Mouse (Mus musculus) forebrain, embryonic 10.5 days (tissue): ENCODE data around the gene Prkn. TPM values are rescaled to one million over a fixed set of nuclear protein-coding genes. Genes with fewer than 3 reads are reported as not detected.

Experiments
- DNase-seq: peaks from one replicate; pipeline ENCODE4 v3.0.0-alpha.2; 2017; ENCODE audit warnings: low spot score; ENCODE audit errors: extremely low spot score
- H3K27ac ChIP-seq: fragments of 300-500 bp; sonication (generic); 2 replicates; pipeline ENCODE4 v1.5.1; 2016; ENCODE audit warnings: mild to moderate bottlenecking
- H3K27me3 ChIP-seq: fragments of 300-500 bp; sonication (generic); 2 replicates; pipeline ENCODE4 v1.6.1; 2016; ENCODE audit warnings: mild to moderate bottlenecking; ENCODE audit not compliant: poor library complexity, severe bottlenecking
- H3K36me3 ChIP-seq: fragments of 300-500 bp; sonication (generic); replicated peaks from 2 replicates; pipeline ENCODE4 v1.6.1; 2016; ENCODE audit warnings: mild to moderate bottlenecking, moderate library complexity
- H3K4me1 ChIP-seq: fragments of 300-500 bp; sonication (generic); 2 replicates; pipeline ENCODE4 v1.6.1; 2016
- H3K4me3 ChIP-seq: fragments of 300-500 bp; sonication (generic); 2 replicates; pipeline ENCODE4 v1.5.1; 2016; ENCODE audit warnings: mild to moderate bottlenecking, moderate library complexity
- H3K9me3 ChIP-seq: fragments of 300-500 bp; sonication (generic); 2 replicates; pipeline ENCODE4 v1.6.1; 2016; ENCODE audit warnings: mild to moderate bottlenecking, moderate library complexity
- WGBS: fragments of 180-500 bp; shearing (Covaris S2); methylation state at CpG from one replicate; pipeline ENCODE4 v1.1.7; 2016; 5-methylcytosine and 5-hydroxymethylcytosine counted together
- polyA plus RNA-seq: library from polyadenylated mRNA; unstranded; fragments of >200 nt; fragmentation: Nextera tagmentation; extraction: Ambion mirVana; gene quantifications from 2 replicates; pipeline ENCODE4 v1.2.1, GENCODE M21; 2016

Prkn gene
- polyA plus RNA-seq, 1 experiment from 2014 or later: 0.81 TPM

GRCm38 (mm10) chr17:12094827-12095590 is 1254.8 kb downstream of the Prkn start:
- 90% methylated on average over 9 of the region's 9 CpGs for WGBS
- H3K27me3 ChIP-seq: no peaks in the 10 kb centered on the region
- no peak for DNase-seq
- H3K4me3 ChIP-seq: no peak overlapping the region
- no peaks in the 10 kb centered on the region for H3K36me3 ChIP-seq
- peaks cover 4% of the 10 kb centered on the region; the same call in 1 of the 2 replicates for H3K4me1 ChIP-seq
- H3K9me3 ChIP-seq: peaks cover 4% of the 10 kb centered on the region; the same call in 1 of the 2 replicates
- no peak overlapping the region for H3K27ac ChIP-seq

- Histone ChIP-seq H3K27ac (no peak overlapping the region), H3K27me3 (no peaks in the 10 kb centered on the region), H3K4me3 (no peak overlapping the region), H3K4me1 (no peaks in the 10 kb centered on the region), H3K36me3 (no peaks in the 10 kb centered on the region), H3K9me3 (peaks cover 9% of the 10 kb centered on the region; the same call in 1 of the 2 replicates)
- DNase-seq: no peak
Observed at GRCm38 (mm10) chr17:12099415-12099814, 1259.2 kb downstream of the Prkn start.

- H3K4me1 ChIP-seq: no peaks in the 10 kb centered on the region
- no peaks in the 10 kb centered on the region for H3K36me3 ChIP-seq
- H3K9me3 ChIP-seq: peaks cover 9% of the 10 kb centered on the region; the same call in 1 of the 2 replicates
- DNase-seq: no peak
- WGBS: 96% methylated on average over 10 of the region's 10 CpGs
- H3K4me3 ChIP-seq: no peak overlapping the region
- H3K27me3 ChIP-seq: no peaks in the 10 kb centered on the region
- H3K27ac ChIP-seq: no peak overlapping the region
Observed at GRCm38 (mm10) chr17:12102326-12102725, 1262.1 kb downstream of the Prkn start.

GRCm38 (mm10) chr17:12103781-12104180 is 1263.6 kb downstream of the Prkn start:
- WGBS: 84% methylated on average over 6 of the region's 6 CpGs
- H3K9me3 ChIP-seq: peaks cover 9% of the 10 kb centered on the region; the same call in 1 of the 2 replicates
- no peak for DNase-seq

GRCm38 (mm10) chr17:12104245-12104644 is 1264.1 kb downstream of the Prkn start:
- no peak for DNase-seq
- Histone ChIP-seq H3K4me1 (no peaks in the 10 kb centered on the region), H3K27ac (no peak overlapping the region), H3K27me3 (no peaks in the 10 kb centered on the region), H3K36me3 (no peaks in the 10 kb centered on the region), H3K4me3 (no peak overlapping the region), H3K9me3 (peaks cover 9% of the 10 kb centered on the region; the same call in 1 of the 2 replicates)
- WGBS: 88% methylated on average over 7 of the region's 7 CpGs

More at GRCm38 (mm10) chr17:12103781-12104180, 1263.6 kb downstream of the Prkn start:
- no peak overlapping the region for H3K27ac ChIP-seq
- H3K4me1 ChIP-seq: no peaks in the 10 kb centered on the region
- no peaks in the 10 kb centered on the region for H3K27me3 ChIP-seq
- no peaks in the 10 kb centered on the region for H3K36me3 ChIP-seq
- no peak overlapping the region for H3K4me3 ChIP-seq

- no peak for DNase-seq
- Histone ChIP-seq H3K27me3 (no peaks in the 10 kb centered on the region), H3K27ac (no peak overlapping the region), H3K9me3 (peaks cover 8% of the 10 kb centered on the region; the same call in 1 of the 2 replicates), H3K4me1 (no peaks in the 10 kb centered on the region), H3K36me3 (no peaks in the 10 kb centered on the region), H3K4me3 (no peak overlapping the region)
- WGBS: 87% methylated on average over 6 of the region's 6 CpGs
Observed at GRCm38 (mm10) chr17:12104690-12105089, 1264.5 kb downstream of the Prkn start.

GRCm38 (mm10) chr17:12106255-12106654 is 1266.1 kb downstream of the Prkn start:
- no peak for DNase-seq
- H3K9me3 ChIP-seq: no peaks in the 10 kb centered on the region
- no peaks in the 10 kb centered on the region for H3K27me3 ChIP-seq
- no peak overlapping the region for H3K4me3 ChIP-seq
- WGBS: 70% methylated on average over 4 of the region's 4 CpGs
- no peaks in the 10 kb centered on the region for H3K4me1 ChIP-seq
- H3K36me3 ChIP-seq: no peaks in the 10 kb centered on the region
- H3K27ac ChIP-seq: no peak overlapping the region

Other genes starting within 250 kb of the Prkn start
- gene Pacrg, start 73 bp upstream of the Prkn start, polyA plus RNA-seq: 2.3 and 2.6 TPM in 2 replicates